Mouse (Mus musculus) kidney, adult 11 months (tissue): Measurements from ENCODE around the gene Ripor1.
A peak's percentile ranks its signal among the peaks of the same experiment; 100 is the strongest.
"Not testable (repeated sequence)": the region's sequence is repeated elsewhere in the genome, so short reads cannot be mapped to it uniquely, and the experiment has no call there.

Experiments
- DNase-seq: peaks from one replicate; pipeline ENCODE4 v3.0.0; 2022

The Ripor1 gene

GRCm38 (mm10) chr8:105604804-105605381 lies at the start of gene Ripor1:
Gene Ripor1, plus strand, starts transcription at chr8:105605255.
- peak; percentile 70 for DNase-seq

GRCm38 (mm10) chr8:105562863-105563262 lies 42.2 kb upstream of the Ripor1 start:
- DNase-seq: no peak

GRCm38 (mm10) chr8:105563871-105564270 lies 41.2 kb upstream of the Ripor1 start:
- no peak for DNase-seq

- not testable (repeated sequence) for DNase-seq
Measured at GRCm38 (mm10) chr8:105564573-105565229, 40.4 kb upstream of the Ripor1 start.

- DNase-seq: no peak
Measured at GRCm38 (mm10) chr8:105565401-105565881, 39.6 kb upstream of the Ripor1 start.

- peak; percentile 100 for DNase-seq
Measured at GRCm38 (mm10) chr8:105565952-105566702, 38.9 kb upstream of the Ripor1 start, which contains the start of gene Atp6v0d1. Gene Atp6v0d1, minus strand, starts transcription at chr8:105566047.

- DNase-seq: peak; percentile 19
Measured at GRCm38 (mm10) chr8:105566703-105567595, 38.1 kb upstream of the Ripor1 start.

- DNase-seq: no peak
Measured at GRCm38 (mm10) chr8:105571810-105572209, 33.2 kb upstream of the Ripor1 start.

- no peak for DNase-seq
Measured at GRCm38 (mm10) chr8:105573427-105573826, 31.6 kb upstream of the Ripor1 start.

- no peak for DNase-seq
Measured at GRCm38 (mm10) chr8:105574741-105575140, 30.3 kb upstream of the Ripor1 start.

- DNase-seq: no peak
Measured at GRCm38 (mm10) chr8:105575538-105575937, 29.5 kb upstream of the Ripor1 start.

- DNase-seq: no peak
Measured at GRCm38 (mm10) chr8:105579719-105580118, 25.3 kb upstream of the Ripor1 start.

GRCm38 (mm10) chr8:105592431-105592830 lies 12.6 kb upstream of the Ripor1 start:
- no peak for DNase-seq

- DNase-seq: no peak
Measured at GRCm38 (mm10) chr8:105593859-105594258, 11.2 kb upstream of the Ripor1 start.

- peak; percentile 85 for DNase-seq
Measured at GRCm38 (mm10) chr8:105594451-105595242, 10.4 kb upstream of the Ripor1 start.

- DNase-seq: peak; percentile 86
Measured at GRCm38 (mm10) chr8:105596362-105597034, 8.6 kb upstream of the Ripor1 start.

GRCm38 (mm10) chr8:105598777-105599176 lies 6.3 kb upstream of the Ripor1 start:
- no peak for DNase-seq

GRCm38 (mm10) chr8:105601301-105601700 lies 3.8 kb upstream of the Ripor1 start:
- DNase-seq: no peak

- DNase-seq: not testable (repeated sequence)
Measured at GRCm38 (mm10) chr8:105602540-105602939, 2.5 kb upstream of the Ripor1 start.

- DNase-seq: peak; percentile 39
Measured at GRCm38 (mm10) chr8:105605491-105606188, 585 bp downstream of the Ripor1 start.
